Mouse (Mus musculus) limb, embryonic 13.5 days (tissue): ENCODE data around the gene Dock4. TPM values are rescaled to one million over a fixed set of nuclear protein-coding genes. Genes with fewer than 3 reads are reported as not detected.

Experiments
- ATAC-seq: fragments of 200-750 bp; cut with Nextera tagmentation; 2 replicates; pipeline ENCODE4 v1.8.0; 2017; ENCODE audit warnings: low read depth, moderate number of reproducible peaks, moderate TSS enrichment; ENCODE audit not compliant: low FRiP score
- H3K27ac ChIP-seq: fragments of 300-500 bp; sonication (generic); 2 replicates; pipeline ENCODE4 v1.5.1; 2015; ENCODE audit warnings: inconsistent platforms, mild to moderate bottlenecking, moderate library complexity
- H3K27me3 ChIP-seq: fragments of 300-500 bp; sonication (generic); 2 replicates; pipeline ENCODE4 v1.6.1; 2015; ENCODE audit warnings: mild to moderate bottlenecking, inconsistent platforms
- H3K36me3 ChIP-seq: fragments of 300-500 bp; sonication (generic); 2 replicates; pipeline ENCODE4 v1.6.1; 2015; ENCODE audit warnings: inconsistent platforms, mild to moderate bottlenecking, moderate library complexity
- H3K4me1 ChIP-seq: fragments of 300-500 bp; sonication (generic); 2 replicates; pipeline ENCODE4 v1.6.1; 2015; ENCODE audit warnings: inconsistent platforms
- H3K4me2 ChIP-seq: fragments of 300-500 bp; sonication (generic); replicated peaks from 2 replicates; pipeline ENCODE4 v1.6.1; 2015; ENCODE audit warnings: inconsistent platforms, mild to moderate bottlenecking, moderate library complexity
- H3K4me3 ChIP-seq: fragments of 300-500 bp; sonication (generic); 2 replicates; pipeline ENCODE4 v1.5.1; 2015; ENCODE audit warnings: moderate library complexity, mild to moderate bottlenecking, inconsistent platforms
- H3K9ac ChIP-seq: fragments of 300-500 bp; sonication (generic); 2 replicates; pipeline ENCODE4 v1.6.1; 2015; ENCODE audit warnings: mild to moderate bottlenecking, inconsistent platforms
- H3K9me3 ChIP-seq: fragments of 300-500 bp; sonication (generic); 2 replicates; pipeline ENCODE4 v1.6.1; 2016; ENCODE audit warnings: inconsistent platforms
- WGBS: fragments of 180-500 bp; shearing (Covaris S2); methylation state at CpG from one replicate; pipeline ENCODE4 v1.1.7; 2015; 5-methylcytosine and 5-hydroxymethylcytosine counted together
- polyA plus RNA-seq: library from polyadenylated mRNA; unstranded; fragments of >200 nt; fragmentation: Nextera tagmentation; extraction: Ambion mirVana; gene quantifications from 2 replicates; pipeline ENCODE4 v1.2.1, GENCODE M21; 2015

The Dock4 gene
- polyA plus RNA-seq, 1 experiment from 2014 or later: 19.1 TPM

DNA sequence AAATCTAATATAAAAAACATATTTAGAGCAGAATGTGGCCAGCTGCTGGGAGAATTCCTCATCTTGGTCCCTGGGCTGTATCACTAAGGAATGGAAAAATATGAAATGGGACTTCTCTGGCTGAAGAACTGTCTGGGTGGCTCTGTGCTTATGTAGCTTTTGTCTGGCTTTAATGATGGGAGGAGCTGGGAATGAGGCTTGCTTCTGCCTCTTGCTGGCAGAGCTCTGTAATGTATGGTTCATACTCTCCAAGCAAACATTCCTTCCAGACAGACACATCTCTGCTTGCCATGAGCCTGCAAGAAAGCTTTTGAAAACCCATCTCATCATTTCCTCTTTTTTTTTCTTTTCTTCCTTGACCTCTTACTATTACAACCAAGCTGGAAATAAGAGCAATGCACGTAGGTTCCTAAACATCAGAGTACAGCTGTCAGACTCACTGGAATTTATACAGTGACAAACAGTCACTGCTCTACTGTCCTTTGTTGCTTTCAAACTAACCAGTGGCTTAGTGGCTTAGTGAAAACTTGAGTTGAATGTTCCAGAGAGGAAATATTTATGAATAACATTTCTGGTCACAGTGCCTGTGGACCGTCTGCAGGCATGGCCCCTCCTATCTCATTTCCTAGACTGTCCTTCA, 248.4 kb downstream of the Dock4 start:
- H3K4me2 ChIP-seq: no peak overlapping the region
- ATAC-seq: peak; percentile 32; the same call in 1 of the 2 replicates
- H3K27ac ChIP-seq: peak overlapping the region; percentile 34; the same call in 1 of the 2 replicates
- WGBS: 48% methylated on average over 2 of the region's 2 CpGs
- H3K36me3 ChIP-seq: no peaks in the 10 kb centered on the region
- no peaks in the 10 kb centered on the region for H3K27me3 ChIP-seq
- H3K9me3 ChIP-seq: no peaks in the 10 kb centered on the region
- peaks cover 9% of the 10 kb centered on the region; the same call in 1 of the 2 replicates for H3K4me1 ChIP-seq
- H3K9ac ChIP-seq: no peak overlapping the region
- H3K4me3 ChIP-seq: no peak overlapping the region

- no peak for ATAC-seq
- Histone ChIP-seq H3K9me3 (no peaks in the 10 kb centered on the region), H3K27ac (no peak overlapping the region), H3K4me3 (no peak overlapping the region), H3K4me1 (peaks cover 13% of the 10 kb centered on the region; the same call in 1 of the 2 replicates), H3K36me3 (no peaks in the 10 kb centered on the region), H3K4me2 (no peak overlapping the region), H3K27me3 (no peaks in the 10 kb centered on the region), H3K9ac (no peak overlapping the region)
- WGBS: 84% methylated on average over 4 of the region's 4 CpGs
Observed at GRCm38 (mm10) chr12:40698330-40698729, 252.6 kb downstream of the Dock4 start.

- 21% methylated on average over 5 of the region's 5 CpGs for WGBS
- H3K27ac ChIP-seq: no peak overlapping the region
- H3K4me3 ChIP-seq: no peak overlapping the region
- ATAC-seq: peak; percentile 89
- H3K9ac ChIP-seq: no peak overlapping the region
- H3K27me3 ChIP-seq: no peaks in the 10 kb centered on the region
- no peaks in the 10 kb centered on the region for H3K9me3 ChIP-seq
- no peaks in the 10 kb centered on the region for H3K36me3 ChIP-seq
- peaks cover 4% of the 10 kb centered on the region; the same call in 1 of the 2 replicates for H3K4me1 ChIP-seq
- H3K4me2 ChIP-seq: no peak overlapping the region
Observed at GRCm38 (mm10) chr12:40702233-40702792, 256.6 kb downstream of the Dock4 start.

DNA sequence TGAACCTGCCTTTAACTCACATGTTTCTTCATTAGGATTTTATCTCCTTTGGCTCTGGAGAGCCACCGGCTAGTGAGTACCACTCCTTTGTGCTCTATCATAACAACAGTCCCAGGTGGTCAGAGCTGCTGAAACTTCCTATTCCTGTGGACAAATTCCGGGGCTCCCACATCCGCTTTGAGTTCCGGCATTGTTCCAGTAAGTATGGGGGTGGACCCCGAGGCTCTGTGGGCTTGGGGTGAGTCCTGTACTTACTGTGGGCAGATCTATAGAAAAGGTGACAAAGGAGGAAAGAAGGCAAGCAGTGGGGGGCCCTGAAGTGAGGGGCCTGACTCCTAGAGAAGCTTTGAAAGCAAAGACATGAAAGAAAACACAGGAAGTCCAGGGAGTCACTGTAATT, 258.5 kb downstream of the Dock4 start:
- H3K9me3 ChIP-seq: no peaks in the 10 kb centered on the region
- H3K27ac ChIP-seq: no peak overlapping the region
- no peaks in the 10 kb centered on the region for H3K36me3 ChIP-seq
- H3K4me1 ChIP-seq: peaks cover 4% of the 10 kb centered on the region; the same call in 1 of the 2 replicates
- WGBS: 78% methylated on average over 5 of the region's 5 CpGs
- ATAC-seq: no peak
- H3K4me3 ChIP-seq: no peak overlapping the region
- H3K9ac ChIP-seq: no peak overlapping the region
- no peak overlapping the region for H3K4me2 ChIP-seq
- H3K27me3 ChIP-seq: no peaks in the 10 kb centered on the region

DNA sequence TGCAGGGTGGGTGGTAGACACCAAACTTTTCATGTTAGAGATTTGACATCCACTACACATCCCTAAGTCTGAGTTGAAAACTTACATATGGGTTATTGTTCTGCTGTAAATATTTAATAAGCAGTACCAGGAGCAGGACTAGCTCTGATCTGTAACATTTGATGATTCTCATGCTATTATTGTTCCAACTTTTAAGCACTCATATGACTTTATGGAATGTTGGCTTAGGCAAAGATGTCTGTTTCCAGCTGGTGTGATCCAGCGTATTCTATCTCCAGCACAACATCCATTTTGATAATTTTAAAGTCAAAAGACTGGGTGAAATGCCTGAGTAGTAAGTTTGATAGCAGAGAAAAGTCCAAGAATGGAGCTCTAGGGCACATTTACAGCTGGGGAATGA, 261.4 kb downstream of the Dock4 start:
- H3K9ac ChIP-seq: no peak overlapping the region
- peaks cover 4% of the 10 kb centered on the region; the same call in 1 of the 2 replicates for H3K4me1 ChIP-seq
- H3K36me3 ChIP-seq: peaks cover 5% of the 10 kb centered on the region; the same call in 1 of the 2 replicates
- H3K4me2 ChIP-seq: no peak overlapping the region
- WGBS: 88% methylated on average over 1 of the region's 1 CpGs
- no peak overlapping the region for H3K27ac ChIP-seq
- no peaks in the 10 kb centered on the region for H3K9me3 ChIP-seq
- no peak overlapping the region for H3K4me3 ChIP-seq
- no peak for ATAC-seq
- H3K27me3 ChIP-seq: no peaks in the 10 kb centered on the region

DNA sequence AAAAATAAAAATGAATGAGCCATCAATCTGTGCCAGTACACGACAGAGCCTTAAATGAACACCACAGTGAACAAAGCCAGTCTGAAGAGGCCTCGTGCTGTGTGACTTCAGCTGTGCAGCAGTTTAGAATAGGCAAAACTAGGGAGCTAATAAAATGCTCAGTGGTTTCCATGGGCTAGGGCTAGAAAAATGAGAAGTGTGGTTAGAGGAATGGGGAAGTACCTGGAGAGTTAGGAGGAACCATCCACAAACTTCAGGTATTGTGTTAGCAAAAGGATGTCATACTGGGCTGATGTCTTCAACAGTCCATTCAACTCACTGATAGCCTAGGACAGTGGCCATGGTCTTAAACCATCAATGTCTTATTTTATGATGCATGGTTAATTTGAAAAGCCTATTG, 263.3 kb downstream of the Dock4 start:
- no peaks in the 10 kb centered on the region for H3K4me1 ChIP-seq
- H3K4me3 ChIP-seq: no peak overlapping the region
- no peak overlapping the region for H3K4me2 ChIP-seq
- WGBS: 76% methylated on average over 2 of the region's 2 CpGs
- ATAC-seq: no peak
- no peaks in the 10 kb centered on the region for H3K27me3 ChIP-seq
- no peak overlapping the region for H3K9ac ChIP-seq
- H3K9me3 ChIP-seq: no peaks in the 10 kb centered on the region
- peaks cover 5% of the 10 kb centered on the region; the same call in 1 of the 2 replicates for H3K36me3 ChIP-seq
- no peak overlapping the region for H3K27ac ChIP-seq

- H3K27me3 ChIP-seq: no peaks in the 10 kb centered on the region
- 71% methylated on average over 3 of the region's 3 CpGs for WGBS
- H3K4me2 ChIP-seq: no peak overlapping the region
- no peak overlapping the region for H3K27ac ChIP-seq
- H3K9me3 ChIP-seq: no peaks in the 10 kb centered on the region
- peaks cover 5% of the 10 kb centered on the region; the same call in 1 of the 2 replicates for H3K36me3 ChIP-seq
- no peak overlapping the region for H3K4me3 ChIP-seq
- no peak for ATAC-seq
- no peaks in the 10 kb centered on the region for H3K4me1 ChIP-seq
- no peak overlapping the region for H3K9ac ChIP-seq
Observed at GRCm38 (mm10) chr12:40712235-40712634, 266.5 kb downstream of the Dock4 start.

GRCm38 (mm10) chr12:40714288-40714687, 268.5 kb downstream of the Dock4 start:
- no peak overlapping the region for H3K4me3 ChIP-seq
- peaks cover 5% of the 10 kb centered on the region; the same call in 1 of the 2 replicates for H3K36me3 ChIP-seq
- H3K4me2 ChIP-seq: no peak overlapping the region
- no peak overlapping the region for H3K27ac ChIP-seq
- no peak overlapping the region for H3K9ac ChIP-seq
- no peaks in the 10 kb centered on the region for H3K27me3 ChIP-seq
- no peak for ATAC-seq
- no peaks in the 10 kb centered on the region for H3K4me1 ChIP-seq
- H3K9me3 ChIP-seq: no peaks in the 10 kb centered on the region
- 66% methylated on average over 5 of the region's 5 CpGs for WGBS

GRCm38 (mm10) chr12:40715174-40715573, 269.4 kb downstream of the Dock4 start:
- peaks cover 5% of the 10 kb centered on the region; the same call in 1 of the 2 replicates for H3K36me3 ChIP-seq
- ATAC-seq: no peak
- no peaks in the 10 kb centered on the region for H3K9me3 ChIP-seq
- no peaks in the 10 kb centered on the region for H3K27me3 ChIP-seq
- 87% methylated on average over 2 of the region's 2 CpGs for WGBS
- no peak overlapping the region for H3K9ac ChIP-seq
- no peak overlapping the region for H3K27ac ChIP-seq
- no peak overlapping the region for H3K4me3 ChIP-seq
- H3K4me1 ChIP-seq: no peaks in the 10 kb centered on the region
- no peak overlapping the region for H3K4me2 ChIP-seq

DNA sequence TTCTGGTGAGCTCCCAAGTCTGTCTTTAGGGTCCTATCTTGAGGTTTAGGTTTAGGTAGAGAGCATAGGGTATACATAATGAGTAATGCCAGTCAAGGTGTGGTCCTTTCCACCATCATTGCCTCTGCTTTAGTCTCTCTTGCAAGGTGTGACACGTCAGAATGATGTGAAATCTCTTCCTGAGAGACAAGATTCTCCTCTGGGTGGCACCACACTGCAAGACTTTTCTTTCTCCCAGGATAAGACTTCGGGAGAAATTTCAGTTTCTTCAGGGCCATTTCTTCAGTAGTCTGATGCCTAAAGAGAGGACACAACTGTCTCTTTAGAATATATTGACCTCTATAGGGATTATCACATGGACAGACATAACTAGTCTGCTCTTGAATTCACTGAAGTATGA, 282.6 kb downstream of the Dock4 start:
- no peak for ATAC-seq
- 82% methylated on average over 2 of the region's 2 CpGs for WGBS

DNA sequence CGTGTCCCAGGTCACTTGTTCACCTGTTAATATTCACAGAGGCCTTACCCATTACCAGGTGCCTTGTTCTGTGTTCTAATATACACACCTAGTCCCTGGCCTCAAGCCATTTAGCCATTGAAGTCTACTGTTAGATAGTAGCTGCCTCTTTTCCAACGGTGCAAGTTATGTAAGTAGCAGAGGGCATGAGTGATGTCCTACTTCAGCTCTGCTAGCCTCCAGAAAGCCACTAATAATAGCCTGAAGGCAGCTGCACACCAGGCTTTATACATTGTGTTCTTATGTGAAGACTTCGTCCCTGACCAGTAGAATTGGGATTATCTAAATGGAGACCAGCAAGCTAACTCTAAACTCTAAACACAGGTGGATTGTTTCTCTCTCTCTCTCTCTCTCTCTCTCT, 285.0 kb downstream of the Dock4 start:
- no peak for ATAC-seq
- WGBS: 77% methylated on average over 3 of the region's 3 CpGs
- H3K27ac ChIP-seq: no peak overlapping the region
- no peaks in the 10 kb centered on the region for H3K36me3 ChIP-seq
- no peak overlapping the region for H3K9ac ChIP-seq
- no peaks in the 10 kb centered on the region for H3K9me3 ChIP-seq
- no peak overlapping the region for H3K4me3 ChIP-seq
- no peaks in the 10 kb centered on the region for H3K27me3 ChIP-seq
- H3K4me2 ChIP-seq: no peak overlapping the region
- 0 out of 2 replicates have a peak, but pooled peaks cover 3% of the 10 kb centered on the region for H3K4me1 ChIP-seq

More for the DNA sequence above, 282.6 kb downstream of the Dock4 start:
- Histone ChIP-seq H3K9ac (no peak overlapping the region), H3K36me3 (no peaks in the 10 kb centered on the region), H3K27me3 (no peaks in the 10 kb centered on the region), H3K4me1 (0 out of 2 replicates have a peak, but pooled peaks cover 6% of the 10 kb centered on the region), H3K9me3 (no peaks in the 10 kb centered on the region), H3K27ac (no peak overlapping the region), H3K4me3 (no peak overlapping the region), H3K4me2 (no peak overlapping the region)

DNA sequence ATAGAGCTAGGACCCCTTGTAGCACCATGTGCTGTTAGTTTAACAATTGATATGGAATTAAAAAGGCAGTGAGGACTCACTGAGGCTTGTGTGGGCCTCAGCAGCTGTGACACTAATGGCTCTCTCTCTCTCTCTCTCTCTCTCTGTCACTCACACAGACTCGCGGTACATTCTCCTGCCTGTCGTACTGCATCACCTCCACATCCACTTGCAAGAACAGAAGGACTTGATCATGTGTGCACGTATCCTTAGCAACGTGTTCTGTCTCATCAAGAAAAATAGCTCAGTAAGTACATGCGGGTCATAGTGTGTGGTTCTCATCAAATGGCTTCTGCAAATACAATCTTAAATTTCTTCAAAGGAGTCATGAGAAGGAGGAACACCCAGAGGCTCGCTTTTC, 299.7 kb downstream of the Dock4 start:
- Histone ChIP-seq H3K9me3 (no peaks in the 10 kb centered on the region), H3K27me3 (no peaks in the 10 kb centered on the region), H3K4me3 (no peak overlapping the region), H3K27ac (no peak overlapping the region), H3K9ac (no peak overlapping the region), H3K4me1 (no peaks in the 10 kb centered on the region), H3K4me2 (no peak overlapping the region), H3K36me3 (peaks cover 17% of the 10 kb centered on the region)
- ATAC-seq: no peak
- WGBS: 84% methylated on average over 7 of the region's 7 CpGs
